Mouse (Mus musculus): ENCODE data around the gene E2f4. TPM values are rescaled to one million over a fixed set of nuclear protein-coding genes. Genes with fewer than 3 reads are reported as not detected.

The E2f4 gene
- polyA plus RNA-seq, 1 experiment from 2014 or later, result 56.9 TPM

DNA sequence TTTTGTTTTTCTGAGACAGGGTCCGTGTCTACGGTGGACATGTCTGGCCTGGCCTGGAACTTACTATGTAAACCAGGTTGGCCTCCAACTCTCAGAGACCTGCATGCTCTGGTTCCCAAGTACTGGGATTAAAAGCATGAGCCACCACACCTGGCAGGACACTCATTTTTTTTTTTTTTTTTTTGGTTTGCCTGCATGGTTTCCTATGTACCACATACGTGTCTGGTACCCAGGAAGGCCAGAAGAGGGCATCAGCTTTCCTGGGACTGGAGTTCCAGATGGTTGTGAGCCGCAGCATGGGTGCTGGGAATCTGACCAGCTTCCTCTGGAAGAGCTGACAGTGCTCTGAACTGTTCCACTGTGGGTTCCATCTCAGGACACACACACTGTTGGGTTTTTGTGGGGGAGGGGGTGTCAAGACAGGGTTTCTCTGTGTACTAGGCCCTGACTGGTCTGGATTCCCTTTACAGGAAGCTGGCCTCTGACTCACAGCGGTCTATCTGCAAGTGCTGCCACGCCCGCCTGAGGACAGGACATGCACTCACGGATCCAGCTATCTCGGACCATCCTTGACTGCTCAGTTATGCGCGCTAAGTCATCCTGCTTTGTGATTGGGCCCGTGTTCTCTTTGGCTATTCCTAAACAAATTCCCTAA lies 36.0 kb upstream of the E2f4 start:
- Histone ChIP-seq H3K27me3 (peaks cover 93% of the 10 kb centered on the region), H3K9ac (no peak overlapping the region), H3K27ac (no peak overlapping the region), H3K9me3 (replicated peaks) (no peaks in the 10 kb centered on the region; the same call in 1 of the 2 replicates), H3K4me2 (no peak overlapping the region), H3K4me1 (peaks cover 29% of the 10 kb centered on the region), H3K36me3 (ENCODE audit: poor library complexity, severe bottlenecking) (no peaks in the 10 kb centered on the region), H3K4me3 (no peak overlapping the region)
- ATAC-seq, result no peak
- WGBS, result 87% methylated on average over 12 of the region's 12 CpGs

DNA sequence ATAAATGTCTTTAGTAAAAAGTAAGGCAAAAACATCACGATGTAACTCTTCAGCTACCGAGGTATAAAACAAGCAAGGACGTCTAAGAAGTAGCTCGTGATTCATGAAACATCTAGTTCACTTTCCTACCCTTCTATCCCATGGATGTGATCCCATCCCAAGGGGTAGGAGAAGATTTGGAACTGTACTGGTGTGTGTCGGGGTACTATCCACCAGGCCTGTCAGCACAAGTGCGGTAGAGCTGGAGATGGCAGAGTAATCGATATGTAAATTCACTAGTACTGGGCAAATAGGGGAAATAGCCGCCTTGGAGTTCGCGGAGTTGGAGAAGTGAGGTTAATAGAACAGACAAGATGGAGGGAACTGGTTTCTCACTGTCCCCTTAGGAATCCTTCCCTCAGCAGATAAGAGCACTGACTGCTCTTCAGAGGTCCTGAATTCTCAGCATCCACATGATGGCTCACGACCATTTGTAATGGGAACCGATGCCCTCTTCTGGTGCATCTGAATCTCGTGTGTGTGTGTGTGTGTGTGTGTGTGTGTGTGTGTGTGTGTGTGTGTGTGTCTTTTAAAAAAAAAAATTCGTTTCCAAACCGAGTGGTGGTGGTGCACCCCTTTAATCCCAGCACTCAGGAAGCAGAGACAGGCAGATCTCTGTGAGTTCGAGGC lies 34.1 kb upstream of the E2f4 start:
- Histone ChIP-seq H3K4me1 (peaks cover 34% of the 10 kb centered on the region), H3K4me2 (peak overlapping the region; percentile 77), H3K27ac (no peak overlapping the region), H3K36me3 (ENCODE audit: poor library complexity, severe bottlenecking) (no peaks in the 10 kb centered on the region), H3K4me3 (peak overlapping the region; percentile 60; the same call in 1 of the 2 replicates), H3K9me3 (replicated peaks) (no peaks in the 10 kb centered on the region; the same call in 1 of the 2 replicates), H3K27me3 (peaks cover 96% of the 10 kb centered on the region), H3K9ac (no peak overlapping the region)
- ATAC-seq, result no peak
- 38% methylated on average over 16 of the region's 16 CpGs for WGBS

DNA sequence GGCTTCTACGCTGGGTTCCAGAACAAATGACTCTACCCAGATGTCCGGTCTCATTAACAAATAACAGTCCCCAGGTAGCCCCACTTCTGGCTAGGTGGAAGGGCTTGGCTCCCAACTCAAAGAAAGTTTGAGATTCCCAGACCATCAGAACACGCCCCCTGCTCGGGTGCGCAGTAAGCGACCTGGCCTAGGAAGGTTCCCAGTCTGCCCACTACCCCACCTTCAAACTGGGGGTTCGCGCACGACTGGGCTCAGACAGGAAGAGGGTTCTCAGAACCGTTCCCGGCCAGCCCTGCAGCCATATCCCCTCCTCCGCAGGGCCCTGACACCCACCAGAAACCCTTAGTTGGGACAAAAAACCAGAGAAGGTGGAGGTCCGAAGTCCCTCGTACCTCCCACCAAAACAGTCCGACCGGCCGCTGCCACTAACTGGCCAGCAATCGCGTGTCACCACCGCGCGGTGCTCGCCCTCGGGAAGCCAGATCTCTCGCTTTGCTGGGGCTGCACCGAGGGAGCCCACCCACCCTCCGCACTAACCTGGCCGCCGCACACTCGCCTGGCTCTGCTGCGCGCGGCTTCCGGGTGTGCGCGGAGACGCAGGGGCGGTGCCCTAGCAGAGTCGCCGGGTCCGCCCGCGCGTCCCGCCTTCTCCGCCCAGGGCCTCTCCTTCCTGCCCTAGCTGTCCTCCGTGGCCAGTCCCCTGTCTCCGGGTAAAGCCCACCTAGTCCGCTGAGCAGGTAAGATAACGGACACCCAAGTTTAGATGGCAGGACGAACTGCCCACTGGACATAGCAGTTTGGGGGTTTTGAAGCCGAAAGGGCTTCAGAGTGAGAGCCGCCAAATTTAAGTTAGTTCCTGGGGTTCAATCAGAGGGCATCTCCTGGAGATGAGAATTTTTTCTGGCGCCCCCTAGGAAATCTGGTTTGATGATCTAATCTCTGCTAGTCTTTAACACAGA lies 33.2 kb upstream of the E2f4 start, which contains the start of the genes Tradd and Fbxl8:
Gene Tradd (minus strand): TSS at position 586 of the 959 bp plus-strand sequence.
Gene Fbxl8 (plus strand): TSS at position 625 of the 959 bp plus-strand sequence.
- 1% methylated on average over 51 of the region's 54 CpGs for WGBS
- H3K4me1 ChIP-seq, result peaks cover 35% of the 10 kb centered on the region

DNA sequence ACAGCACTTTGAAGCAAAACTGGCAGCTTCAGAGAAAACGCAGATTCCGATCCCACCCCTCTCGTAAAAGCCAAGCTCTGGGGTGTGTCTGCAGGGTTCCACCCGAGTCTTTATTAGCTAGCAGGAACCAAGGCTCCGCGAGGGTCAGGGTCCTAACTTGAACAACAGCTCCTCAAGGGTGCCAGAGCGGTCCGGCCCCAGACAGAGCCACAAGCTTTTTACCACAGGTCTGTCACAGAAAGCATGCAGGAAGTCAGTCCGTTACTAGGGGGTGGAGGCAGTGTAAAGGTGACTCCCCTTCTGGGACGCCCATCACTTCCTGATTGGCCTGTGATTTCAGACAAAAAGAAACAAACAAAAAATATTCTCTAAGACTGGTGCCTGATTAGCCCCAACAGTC lies 32.3 kb upstream of the E2f4 start:
- Histone ChIP-seq H3K9me3 (replicated peaks) (no peaks in the 10 kb centered on the region; the same call in 1 of the 2 replicates), H3K27ac (no peak overlapping the region), H3K27me3 (peaks cover 96% of the 10 kb centered on the region), H3K4me3 (peak overlapping the region; percentile 60; the same call in 1 of the 2 replicates), H3K4me1 (peaks cover 36% of the 10 kb centered on the region), H3K9ac (no peak overlapping the region), H3K4me2 (peak overlapping the region; percentile 77), H3K36me3 (ENCODE audit: poor library complexity, severe bottlenecking) (no peaks in the 10 kb centered on the region)
- no peak for ATAC-seq
- WGBS, result 15% methylated on average over 10 of the region's 10 CpGs

More for the DNA sequence above, 33.2 kb upstream of the E2f4 start, which contains the start of the genes Tradd and Fbxl8:
- Histone ChIP-seq H3K9ac (peak within 1 kb of the TSS; percentile 67), H3K27me3 (peaks cover 96% of the 10 kb centered on the region), H3K4me3 (peak within 1 kb of the TSS; percentile 60), H3K9me3 (replicated peaks) (no peaks in the 10 kb centered on the region; the same call in 1 of the 2 replicates), H3K4me2 (peak within 1 kb of the TSS; percentile 77), H3K36me3 (ENCODE audit: poor library complexity, severe bottlenecking) (no peaks in the 10 kb centered on the region), H3K27ac (no peak within 1 kb of the TSS)
- peak; percentile 43 for ATAC-seq

DNA sequence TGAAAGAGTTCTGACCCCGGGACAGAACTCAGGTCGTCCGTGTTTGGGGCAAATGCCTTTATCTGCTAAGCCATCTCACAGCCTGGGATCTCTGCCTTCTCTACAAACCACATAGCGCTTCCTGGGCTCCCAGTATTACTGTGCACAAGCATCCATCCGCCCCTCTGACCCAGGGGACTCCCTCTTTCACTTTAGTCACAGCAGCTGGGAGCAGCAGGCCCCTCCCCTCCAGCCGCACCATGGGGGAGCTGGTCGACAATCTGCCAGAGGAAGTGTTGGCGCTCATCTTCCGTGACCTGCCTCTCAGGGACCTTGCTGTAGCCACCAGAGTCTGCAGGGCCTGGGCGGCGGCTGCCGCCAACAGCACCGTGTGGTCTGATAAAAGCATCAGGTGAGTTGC lies 30.7 kb upstream of the E2f4 start:
- ATAC-seq, result no peak
- H3K4me1 ChIP-seq, result peaks cover 44% of the 10 kb centered on the region
- H3K4me2 ChIP-seq, result no peak overlapping the region
- H3K9me3 ChIP-seq (replicated peaks), result no peaks in the 10 kb centered on the region; the same call in 1 of the 2 replicates
- H3K4me3 ChIP-seq, result no peak overlapping the region
- no peak overlapping the region for H3K9ac ChIP-seq
- H3K36me3 ChIP-seq (ENCODE audit: poor library complexity, severe bottlenecking), result no peaks in the 10 kb centered on the region
- 10% methylated on average over 13 of the region's 13 CpGs for WGBS
- H3K27ac ChIP-seq, result no peak overlapping the region
- H3K27me3 ChIP-seq, result peaks cover 96% of the 10 kb centered on the region

DNA sequence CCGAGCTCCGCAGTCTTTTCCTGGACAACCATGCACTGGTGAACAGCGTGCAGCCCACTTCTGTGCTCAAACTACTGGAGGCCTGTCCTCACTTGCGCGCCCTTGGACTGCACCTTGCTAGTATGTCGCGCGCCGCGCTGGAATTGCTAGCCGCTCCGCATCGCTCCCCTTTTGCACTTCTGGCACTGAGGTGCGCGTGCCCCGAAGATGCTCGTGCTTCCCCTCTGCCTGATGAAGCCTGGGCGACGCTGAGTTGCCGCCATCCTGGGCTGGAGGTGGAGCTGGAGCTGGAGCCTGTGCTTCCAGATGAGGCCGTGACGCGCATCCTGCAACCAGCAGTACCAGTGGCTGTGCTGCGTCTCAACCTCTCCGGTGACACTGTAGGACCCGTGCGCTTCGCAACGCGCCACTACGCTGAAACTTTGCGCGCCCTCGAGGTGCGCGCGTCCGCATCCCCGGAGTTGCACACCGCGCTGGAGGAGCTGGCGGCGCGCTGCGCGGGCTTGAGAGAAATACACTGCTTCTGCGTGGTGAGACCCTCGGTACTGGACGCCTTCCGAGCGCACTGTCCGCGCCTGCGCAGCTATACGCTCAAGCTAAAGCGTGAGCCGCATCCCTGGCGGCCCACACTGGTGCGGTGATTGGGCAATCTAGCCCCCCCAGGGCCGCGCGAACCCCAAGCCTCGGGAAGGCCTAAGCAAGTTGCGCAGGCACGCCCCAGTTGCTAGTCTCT lies 29.0 kb upstream of the E2f4 start:
- Histone ChIP-seq H3K27ac (no peak overlapping the region), H3K4me3 (peak overlapping the region; percentile 47), H3K4me2 (peak overlapping the region; percentile 79), H3K4me1 (peaks cover 44% of the 10 kb centered on the region), H3K36me3 (ENCODE audit: poor library complexity, severe bottlenecking) (no peaks in the 10 kb centered on the region), H3K9ac (peak overlapping the region; percentile 58), H3K9me3 (replicated peaks) (no peaks in the 10 kb centered on the region; the same call in 1 of the 2 replicates), H3K27me3 (peaks cover 99% of the 10 kb centered on the region)
- 0% methylated on average over 65 of the region's 65 CpGs for WGBS
- ATAC-seq, result peak; percentile 86

DNA sequence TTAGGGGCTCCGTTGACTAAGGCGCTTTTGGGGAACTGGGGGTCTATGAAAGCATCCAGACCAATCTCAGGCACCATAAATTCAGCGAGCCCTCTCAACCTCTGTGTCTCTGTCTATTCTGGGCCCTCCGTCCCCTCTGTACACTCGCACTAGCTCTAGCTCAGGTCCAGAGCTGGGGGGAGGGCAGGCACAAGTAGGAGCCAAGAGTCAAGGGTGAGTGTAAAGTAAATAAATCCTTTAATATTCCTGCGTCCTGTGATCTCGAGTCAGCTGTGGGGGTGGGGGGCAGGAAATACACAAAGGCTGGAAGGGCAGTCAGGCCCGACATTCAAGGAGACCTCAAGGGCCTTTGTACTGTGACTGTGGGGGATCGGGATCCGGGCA lies 28.4 kb upstream of the E2f4 start:
- Histone ChIP-seq H3K4me1 (peaks cover 41% of the 10 kb centered on the region), H3K4me2 (peak overlapping the region; percentile 79), H3K9me3 (replicated peaks) (no peaks in the 10 kb centered on the region; the same call in 1 of the 2 replicates), H3K36me3 (ENCODE audit: poor library complexity, severe bottlenecking) (no peaks in the 10 kb centered on the region), H3K4me3 (peak overlapping the region; percentile 47), H3K27me3 (peaks cover 99% of the 10 kb centered on the region), H3K27ac (no peak overlapping the region), H3K9ac (peak overlapping the region; percentile 58)
- 1% methylated on average over 10 of the region's 10 CpGs for WGBS
- no peak; the same call in 1 of the 2 replicates for ATAC-seq

DNA sequence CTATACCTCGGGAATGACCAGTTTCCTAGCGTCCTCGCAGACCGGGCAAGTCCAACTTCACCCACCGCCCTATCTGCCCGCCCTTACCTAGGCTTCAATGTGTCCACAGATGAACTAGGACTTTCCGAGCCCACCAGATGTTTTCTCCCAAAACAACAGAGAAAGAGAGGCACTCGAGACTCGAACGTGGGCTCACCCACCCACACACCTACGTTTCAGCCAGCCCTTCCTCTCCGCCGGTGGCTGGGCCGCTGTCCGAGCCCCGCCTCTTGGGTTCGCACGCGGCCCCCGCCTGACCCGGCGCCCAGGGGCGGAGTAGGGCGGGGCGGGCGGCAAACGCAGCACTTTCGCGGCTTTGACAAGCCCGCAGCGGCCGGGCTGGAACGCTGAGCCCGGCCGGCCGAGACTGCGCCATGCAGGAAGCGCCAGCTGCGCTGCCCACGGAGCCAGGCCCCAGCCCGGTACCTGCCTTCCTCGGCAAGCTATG lies 28.0 kb upstream of the E2f4 start, which contains the start of gene Hsf4:
Gene Hsf4 (plus strand): TSS at position 341 of the 487 bp plus-strand sequence.
- no peak within 1 kb of the TSS for H3K27ac ChIP-seq
- ATAC-seq, result no peak
- peak within 1 kb of the TSS; percentile 47 for H3K4me3 ChIP-seq
- no peaks in the 10 kb centered on the region; the same call in 1 of the 2 replicates for H3K9me3 ChIP-seq (replicated peaks)
- H3K27me3 ChIP-seq, result peaks cover 99% of the 10 kb centered on the region
- WGBS, result 1% methylated on average over 32 of the region's 42 CpGs
- peak within 1 kb of the TSS; percentile 58 for H3K9ac ChIP-seq
- peak within 1 kb of the TSS; percentile 79 for H3K4me2 ChIP-seq
- peaks cover 38% of the 10 kb centered on the region for H3K4me1 ChIP-seq
- H3K36me3 ChIP-seq (ENCODE audit: poor library complexity, severe bottlenecking), result no peaks in the 10 kb centered on the region

DNA sequence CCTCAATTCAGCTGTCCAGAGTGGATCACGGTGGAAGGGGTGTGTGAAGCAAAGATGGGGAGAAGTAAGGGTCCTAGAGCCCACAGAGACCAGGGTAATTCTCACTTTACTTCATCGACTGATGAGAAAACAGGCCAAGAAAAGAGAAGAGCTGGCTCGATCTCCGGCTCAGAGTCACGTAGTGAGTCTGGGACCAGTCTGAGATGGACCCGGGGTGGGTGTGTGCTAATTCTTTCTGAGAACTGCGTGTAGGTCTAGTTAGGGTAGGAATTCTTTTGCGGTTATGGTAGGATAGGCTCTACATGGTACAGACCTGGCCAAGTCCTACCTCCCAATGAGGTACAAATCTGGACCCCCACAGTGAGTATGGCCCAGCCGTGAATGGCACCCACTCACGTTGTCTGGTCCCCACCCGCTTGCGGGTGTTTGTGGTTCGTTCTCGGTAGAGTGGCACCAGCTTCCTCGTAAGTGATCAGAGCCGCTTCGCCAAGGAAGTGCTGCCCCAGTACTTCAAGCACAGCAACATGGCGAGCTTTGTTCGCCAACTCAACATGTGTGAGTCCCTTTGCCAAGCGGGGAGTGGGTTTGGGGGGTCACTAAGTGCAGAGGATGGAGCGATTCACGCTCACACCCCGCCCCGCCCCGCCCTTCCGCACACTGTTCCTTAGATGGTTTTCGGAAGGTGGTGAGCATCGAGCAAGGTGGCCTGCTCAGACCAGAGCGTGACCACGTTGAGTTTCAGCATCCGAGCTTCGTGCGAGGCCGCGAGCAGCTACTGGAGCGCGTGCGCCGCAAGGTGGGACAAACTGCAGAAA lies 27.2 kb upstream of the E2f4 start:
- H3K27ac ChIP-seq, result no peak overlapping the region
- H3K9ac ChIP-seq, result 0 out of 2 replicates have a peak overlapping the region, but pooled peaks have one; percentile 58
- no peak for ATAC-seq
- WGBS, result 1% methylated on average over 39 of the region's 39 CpGs
- H3K27me3 ChIP-seq, result peaks cover 99% of the 10 kb centered on the region
- H3K9me3 ChIP-seq (replicated peaks), result no peaks in the 10 kb centered on the region; the same call in 1 of the 2 replicates
- H3K36me3 ChIP-seq (ENCODE audit: poor library complexity, severe bottlenecking), result no peaks in the 10 kb centered on the region
- H3K4me3 ChIP-seq, result peak overlapping the region; percentile 47
- peak overlapping the region; percentile 79 for H3K4me2 ChIP-seq
- H3K4me1 ChIP-seq, result peaks cover 30% of the 10 kb centered on the region

DNA sequence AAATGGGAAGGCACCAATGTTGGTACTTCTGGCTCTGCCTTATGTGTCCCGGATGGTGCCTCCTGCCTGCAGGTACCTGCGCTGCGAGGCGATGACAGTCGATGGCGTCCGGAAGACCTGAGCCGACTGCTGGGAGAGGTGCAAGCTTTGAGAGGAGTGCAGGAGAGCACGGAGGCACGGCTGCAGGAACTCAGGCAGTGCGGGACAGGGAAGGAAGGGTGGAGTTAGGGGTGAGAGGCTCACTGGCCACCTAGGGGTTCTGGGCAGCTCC lies 26.6 kb upstream of the E2f4 start:
- Histone ChIP-seq H3K4me2 (peak overlapping the region; percentile 20; the same call in 1 of the 2 replicates), H3K4me3 (0 out of 2 replicates have a peak overlapping the region, but pooled peaks have one; percentile 47), H3K27ac (no peak overlapping the region), H3K9me3 (replicated peaks) (no peaks in the 10 kb centered on the region; the same call in 1 of the 2 replicates), H3K27me3 (peaks cover 99% of the 10 kb centered on the region), H3K4me1 (peaks cover 34% of the 10 kb centered on the region), H3K36me3 (ENCODE audit: poor library complexity, severe bottlenecking) (no peaks in the 10 kb centered on the region), H3K9ac (no peak overlapping the region)
- 2% methylated on average over 11 of the region's 11 CpGs for WGBS
- no peak for ATAC-seq
